Mouse (Mus musculus) lung, embryonic 16.5 days (tissue): Measurements from ENCODE around the gene Hpcal4. TPM values are rescaled to one million over a fixed set of nuclear protein-coding genes. Genes with fewer than 3 reads are reported as not detected.
A peak's percentile ranks its signal among the peaks of the same experiment; 100 is the strongest.

ENCODE experiments used
- ATAC-seq: fragments of 200-750 bp; cut with Nextera tagmentation; 2 replicates; pipeline ENCODE4 v1.8.0; 2017; ENCODE audit warnings: low read depth, mild to moderate bottlenecking, moderate library complexity
- H3K27ac ChIP-seq: fragments of 300-500 bp; sonication (generic); 2 replicates; pipeline ENCODE4 v1.5.1; 2014; ENCODE audit warnings: mild to moderate bottlenecking, control low read depth, low read length
- H3K27me3 ChIP-seq: fragments of 300-500 bp; sonication (generic); 2 replicates; pipeline ENCODE4 v1.6.1; 2014; ENCODE audit warnings: low read depth, low read length, mixed read lengths; ENCODE audit not compliant: control insufficient read depth, insufficient read depth
- H3K36me3 ChIP-seq: fragments of 300-500 bp; sonication (generic); 2 replicates; pipeline ENCODE4 v1.6.1; 2014; ENCODE audit warnings: low read length; ENCODE audit not compliant: control insufficient read depth, insufficient read depth
- H3K4me1 ChIP-seq: fragments of 300-500 bp; sonication (generic); replicated peaks from 2 replicates; pipeline ENCODE4 v1.6.1; 2014; ENCODE audit warnings: low read length, mixed read lengths; ENCODE audit not compliant: control insufficient read depth, insufficient read depth
- H3K4me2 ChIP-seq: fragments of 300-500 bp; sonication (generic); 2 replicates; pipeline ENCODE4 v1.6.1; 2014; ENCODE audit warnings: low read depth, low read length, control low read depth
- H3K4me3 ChIP-seq: fragments of 300-500 bp; sonication (generic); 2 replicates; pipeline ENCODE4 v1.5.1; 2014; ENCODE audit warnings: mild to moderate bottlenecking, low read length, control low read depth
- H3K9ac ChIP-seq: fragments of 300-500 bp; sonication (generic); 2 replicates; pipeline ENCODE4 v1.6.1; 2014; ENCODE audit warnings: low read length, control low read depth
- H3K9me3 ChIP-seq: fragments of 300-500 bp; sonication (generic); 2 replicates; pipeline ENCODE4 v1.6.1; 2016; ENCODE audit warnings: low read length; ENCODE audit not compliant: control insufficient read depth
- WGBS: fragments of 180-500 bp; shearing (Covaris S2); extraction: QIAGEN DNeasy Blood & Tissue Kit; methylation state at CpG from one replicate; pipeline ENCODE4 v1.1.7; 2014; 5-methylcytosine and 5-hydroxymethylcytosine counted together
- polyA plus RNA-seq: library from polyadenylated mRNA; unstranded; fragments of >200 nt; fragmentation: Nextera tagmentation; extraction: Ambion mirVana; gene quantifications from 2 replicates; pipeline ENCODE4 v1.2.1, GENCODE M21; 2015

The Hpcal4 gene
- polyA plus RNA-seq, 1 experiment from 2014 or later = 0.16 TPM

GRCm38 (mm10) chr4:123232841-123233240 lies 49.8 kb downstream of the Hpcal4 start:
- Histone ChIP-seq H3K4me3 (no peak overlapping the region), H3K9ac (no peak overlapping the region), H3K27ac (no peak overlapping the region), H3K9me3 (no peaks in the 10 kb centered on the region), H3K4me2 (no peak overlapping the region), H3K4me1 (peaks cover 19% of the 10 kb centered on the region), H3K27me3 (peaks cover 15% of the 10 kb centered on the region; the same call in 1 of the 2 replicates), H3K36me3 (no peaks in the 10 kb centered on the region)
- ATAC-seq = no peak
- 79% methylated on average over 3 of the region's 3 CpGs for WGBS

- 2% methylated on average over 49 of the region's 52 CpGs for WGBS
- no peaks in the 10 kb centered on the region for H3K9me3 ChIP-seq
- peak; percentile 74 for ATAC-seq
- no peak within 1 kb of the TSS; the same call in 1 of the 2 replicates for H3K27ac ChIP-seq
- H3K36me3 ChIP-seq = no peaks in the 10 kb centered on the region
- peaks cover 18% of the 10 kb centered on the region for H3K4me1 ChIP-seq
- peak within 1 kb of the TSS; percentile 82 for H3K4me2 ChIP-seq
- H3K9ac ChIP-seq = peak within 1 kb of the TSS; percentile 64
- H3K27me3 ChIP-seq = peaks cover 23% of the 10 kb centered on the region
- peak within 1 kb of the TSS; percentile 52 for H3K4me3 ChIP-seq
Measured at GRCm38 (mm10) chr4:123233492-123234084, 50.6 kb downstream of the Hpcal4 start, which contains the start of gene Heyl. TSS of gene Heyl (plus strand) at chr4:123233556.

- H3K27ac ChIP-seq = peak overlapping the region; percentile 11; the same call in 1 of the 2 replicates
- peak overlapping the region; percentile 15 for H3K4me3 ChIP-seq
- H3K36me3 ChIP-seq = no peaks in the 10 kb centered on the region
- H3K27me3 ChIP-seq = peaks cover 37% of the 10 kb centered on the region
- H3K9ac ChIP-seq = no peak overlapping the region
- H3K9me3 ChIP-seq = no peaks in the 10 kb centered on the region
- no peak for ATAC-seq
- peak overlapping the region; percentile 6 for H3K4me2 ChIP-seq
- H3K4me1 ChIP-seq = peaks cover 26% of the 10 kb centered on the region
- WGBS = 65% methylated on average over 9 of the region's 9 CpGs
Measured at GRCm38 (mm10) chr4:123235835-123236430, 52.9 kb downstream of the Hpcal4 start.

- no peaks in the 10 kb centered on the region for H3K9me3 ChIP-seq
- H3K27ac ChIP-seq = no peak overlapping the region; the same call in 1 of the 2 replicates
- H3K36me3 ChIP-seq = no peaks in the 10 kb centered on the region
- H3K27me3 ChIP-seq = peaks cover 37% of the 10 kb centered on the region
- peak; percentile 39 for ATAC-seq
- WGBS = 57% methylated on average over 13 of the region's 13 CpGs
- H3K4me1 ChIP-seq = peaks cover 26% of the 10 kb centered on the region
- H3K4me2 ChIP-seq = peak overlapping the region; percentile 6
- no peak overlapping the region for H3K9ac ChIP-seq
- H3K4me3 ChIP-seq = peak overlapping the region; percentile 14; the same call in 1 of the 2 replicates
Measured at GRCm38 (mm10) chr4:123236431-123237031, 53.5 kb downstream of the Hpcal4 start.

DNA sequence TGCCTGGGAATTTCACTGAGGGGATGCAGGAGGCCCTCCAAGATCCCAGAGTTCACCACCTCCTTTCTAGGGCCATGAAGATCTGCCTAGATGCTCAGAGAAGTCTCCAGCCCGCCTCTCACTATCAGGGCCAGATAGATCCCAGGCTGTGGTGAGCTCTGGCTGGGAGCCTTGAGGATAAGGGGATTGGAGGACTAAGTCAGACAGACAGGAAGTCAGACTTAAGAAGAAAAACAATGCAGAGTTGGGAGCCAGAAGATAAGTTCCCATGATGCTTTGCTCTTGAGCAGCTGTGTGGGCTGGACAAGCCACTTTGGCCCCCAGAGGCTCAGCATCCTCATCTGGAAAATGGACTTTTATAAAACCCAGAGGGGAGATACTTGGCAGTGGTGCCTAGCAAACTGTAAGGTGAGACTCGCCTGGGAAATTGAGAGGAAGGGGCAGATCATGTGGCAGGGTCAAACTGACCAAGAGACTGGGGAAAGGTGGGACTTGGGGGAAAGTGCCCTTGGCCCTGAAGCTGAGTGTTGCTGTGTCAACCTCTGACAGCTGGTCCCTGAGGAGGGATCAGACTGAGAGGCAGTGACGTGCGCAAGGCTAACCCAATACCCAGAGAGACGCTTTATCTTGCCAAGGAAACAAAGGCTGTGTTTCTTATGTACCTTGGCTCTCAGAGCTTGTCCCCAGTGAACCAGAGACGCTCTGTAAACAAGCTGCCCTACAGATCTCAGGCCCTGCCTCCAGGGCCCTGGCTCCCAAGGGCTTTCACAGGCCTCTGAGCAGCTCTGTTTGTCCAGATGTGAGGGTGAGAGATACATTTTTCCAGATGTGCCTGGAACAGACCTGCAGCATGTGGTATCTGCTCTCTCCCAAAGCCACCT lies 54.6 kb downstream of the Hpcal4 start:
- Histone ChIP-seq H3K4me1 (peaks cover 26% of the 10 kb centered on the region), H3K4me3 (0 out of 2 replicates have a peak overlapping the region, but pooled peaks have one; percentile 2), H3K4me2 (peak overlapping the region; percentile 6; the same call in 1 of the 2 replicates), H3K9me3 (no peaks in the 10 kb centered on the region), H3K27me3 (peaks cover 36% of the 10 kb centered on the region), H3K9ac (no peak overlapping the region), H3K27ac (peak overlapping the region; percentile 37), H3K36me3 (no peaks in the 10 kb centered on the region)
- WGBS = 41% methylated on average over 6 of the region's 6 CpGs
- ATAC-seq = peak; percentile 24; the same call in 1 of the 2 replicates

- H3K9me3 ChIP-seq = no peaks in the 10 kb centered on the region
- H3K27me3 ChIP-seq = peaks cover 26% of the 10 kb centered on the region
- peak overlapping the region; percentile 49 for H3K9ac ChIP-seq
- peaks cover 18% of the 10 kb centered on the region; the same call in 1 of the 2 replicates for H3K4me1 ChIP-seq
- peak overlapping the region; percentile 14; the same call in 1 of the 2 replicates for H3K27ac ChIP-seq
- peak overlapping the region; percentile 59 for H3K4me2 ChIP-seq
- 6% methylated on average over 51 of the region's 58 CpGs for WGBS
- no peaks in the 10 kb centered on the region for H3K36me3 ChIP-seq
- H3K4me3 ChIP-seq = peak overlapping the region; percentile 39
- ATAC-seq = peak; percentile 66
Measured at GRCm38 (mm10) chr4:123239361-123240203, 56.6 kb downstream of the Hpcal4 start.

Other genes with a start within 250 kb of the Hpcal4 start
- gene Mfsd2a, start 222.0 kb upstream of the Hpcal4 start, polyA plus RNA-seq = 0.21 and 0.62 TPM in 2 replicates
- gene Mycl, start 187.6 kb upstream of the Hpcal4 start, polyA plus RNA-seq = 11.7 and 11.9 TPM in 2 replicates
- 15.5 and 17.4 TPM in 2 replicates for gene Trit1, start 166.6 kb upstream of the Hpcal4 start, polyA plus RNA-seq
- 1.5 and 2.0 TPM in 2 replicates for gene Bmp8b, start 78.1 kb upstream of the Hpcal4 start, polyA plus RNA-seq
- not detected in 2 replicates for gene Oxct2b, start 67.0 kb upstream of the Hpcal4 start, polyA plus RNA-seq
- 93.7 and 94.7 TPM in 2 replicates for gene Ppie, start 43.3 kb upstream of the Hpcal4 start, polyA plus RNA-seq
- gene Nt5c1a, start 18.3 kb downstream of the Hpcal4 start, polyA plus RNA-seq = 0.18 TPM in 1 of 2 replicates, not detected in the other
- gene Heyl, start 50.3 kb downstream of the Hpcal4 start, polyA plus RNA-seq = 26.2 and 31.8 TPM in 2 replicates
- 25.4 and 28.2 TPM in 2 replicates for gene Pabpc4, start 79.1 kb downstream of the Hpcal4 start, polyA plus RNA-seq
- 0.11 TPM in 1 of 2 replicates, not detected in the other for gene Oxct2a, start 140.4 kb downstream of the Hpcal4 start, polyA plus RNA-seq
- gene Bmp8a, start 160.0 kb downstream of the Hpcal4 start, polyA plus RNA-seq = 0.41 and 0.68 TPM in 2 replicates